Mouse (Mus musculus) kidney, adult 18-20 months (tissue): ENCODE data around the gene Sept4.
A peak's percentile ranks its signal among the peaks of the same experiment; 100 is the strongest.

Experiments used
- DNase-seq: peaks from one replicate; pipeline ENCODE4 v3.0.0; 2021

The Sept4 gene

DNA sequence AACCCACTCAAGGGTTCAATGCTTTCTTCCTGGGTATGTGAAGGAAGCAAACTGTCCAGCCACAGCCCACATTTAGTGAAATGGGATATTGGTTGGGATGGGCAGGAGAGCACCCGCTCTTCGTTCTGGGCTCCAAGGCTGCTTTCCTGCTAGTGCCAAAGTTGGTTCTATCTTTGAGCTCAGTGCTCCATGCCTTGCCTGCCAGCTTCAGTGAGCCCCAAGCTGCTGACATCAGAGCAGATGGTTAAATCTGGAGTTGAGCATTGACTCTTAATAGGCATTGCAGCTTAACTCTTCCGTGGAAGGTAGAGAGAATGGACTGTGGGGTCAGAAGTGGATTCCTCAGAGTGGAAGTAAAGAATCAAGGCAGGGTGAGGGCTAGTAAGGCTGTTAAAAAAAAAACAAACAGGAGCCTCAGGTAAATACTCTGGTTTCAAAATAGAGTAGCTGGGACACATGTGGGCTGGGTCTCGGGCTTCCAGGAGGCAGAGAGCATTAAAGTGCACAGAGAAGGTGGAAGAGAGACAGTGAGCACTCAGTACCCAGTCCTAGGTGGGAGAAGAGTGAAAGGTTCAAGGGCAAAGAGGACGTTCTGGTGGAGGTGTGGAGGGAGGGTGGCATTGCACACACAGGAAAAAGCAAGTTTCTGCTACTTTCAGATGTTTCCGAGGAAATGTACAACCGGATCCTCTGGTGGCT, at the start of gene Sept4:
Sept4 (plus strand) TSS at position 649 of the 699 bp plus-strand sequence.
- DNase-seq: no peak

DNA sequence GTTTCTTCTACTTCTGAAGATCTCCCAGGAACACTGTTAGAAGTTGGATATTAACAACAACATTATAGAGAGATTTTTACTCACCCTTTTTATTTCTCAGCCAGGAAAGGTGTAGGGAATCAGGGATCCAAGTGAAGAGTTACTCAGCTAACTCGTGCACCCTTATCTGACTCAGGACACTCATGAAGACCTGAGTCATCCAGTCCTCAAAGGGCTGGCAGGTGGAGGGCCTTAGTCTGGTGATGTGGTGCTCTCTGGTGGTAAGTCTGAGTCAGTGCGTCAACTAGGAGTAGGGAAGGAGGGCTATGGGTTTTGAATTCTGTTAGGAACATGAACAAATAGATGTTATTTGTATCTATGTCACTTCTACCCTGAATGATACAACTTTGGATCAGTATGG, 49.4 kb upstream of the Sept4 start:
- peak; percentile 10 for DNase-seq

DNA sequence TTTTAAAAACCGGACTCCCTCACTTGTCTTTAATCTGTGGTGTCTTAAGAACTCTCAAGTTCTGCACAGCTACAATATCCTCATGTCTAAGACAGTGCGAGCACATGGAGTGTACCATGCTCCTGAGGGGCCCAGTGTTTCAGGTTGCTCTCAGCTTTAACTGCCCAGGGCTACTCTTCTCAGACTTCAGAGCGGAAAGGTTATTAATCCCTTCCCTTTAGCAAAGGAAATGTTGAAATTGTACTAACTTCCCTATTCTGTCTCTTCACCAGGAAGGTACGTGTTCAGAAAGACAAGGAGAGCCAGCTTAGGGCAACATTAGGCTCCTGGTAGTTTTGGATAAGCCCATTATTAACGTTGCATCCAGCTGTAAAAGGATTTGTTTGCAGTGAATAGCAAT, 45.2 kb upstream of the Sept4 start:
- no peak for DNase-seq

DNA sequence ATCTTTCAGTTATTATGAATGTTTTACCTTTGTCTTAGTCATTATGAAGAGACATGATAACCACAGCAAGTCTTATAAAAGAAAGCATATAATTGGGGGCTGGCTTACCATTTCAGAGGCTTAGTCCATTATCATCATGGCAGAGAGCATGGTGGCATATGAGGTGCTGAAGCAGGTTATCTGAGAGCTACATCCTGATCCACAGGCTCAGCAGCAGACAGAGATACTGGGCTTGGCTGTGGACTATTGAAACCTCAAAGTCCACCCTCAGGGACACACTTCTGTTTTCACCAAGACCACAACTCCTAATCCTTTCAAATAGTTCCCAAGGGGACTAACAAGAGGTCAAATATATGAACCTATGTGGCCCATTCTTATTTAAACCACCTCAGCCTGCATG, 44.7 kb upstream of the Sept4 start:
- no peak for DNase-seq

DNA sequence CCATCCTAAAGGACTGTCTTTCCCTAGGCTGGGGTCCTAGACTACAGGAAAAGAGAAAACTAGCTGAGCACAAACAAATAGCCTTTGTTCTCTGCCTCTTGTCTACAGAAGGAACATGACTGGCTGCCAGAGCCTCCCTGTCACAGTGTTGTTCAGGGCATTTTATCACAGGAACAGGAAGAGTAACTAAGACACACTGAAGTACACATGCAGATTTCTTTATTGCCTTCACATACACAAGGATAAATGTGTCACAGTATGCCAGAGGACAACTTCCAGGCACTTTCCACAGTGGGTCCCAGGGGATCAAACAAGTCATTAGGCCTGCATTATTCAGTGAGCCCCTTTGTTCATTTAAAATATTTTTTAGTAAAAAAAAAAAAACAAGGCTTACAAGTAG, 43.9 kb upstream of the Sept4 start:
- DNase-seq: no peak

DNA sequence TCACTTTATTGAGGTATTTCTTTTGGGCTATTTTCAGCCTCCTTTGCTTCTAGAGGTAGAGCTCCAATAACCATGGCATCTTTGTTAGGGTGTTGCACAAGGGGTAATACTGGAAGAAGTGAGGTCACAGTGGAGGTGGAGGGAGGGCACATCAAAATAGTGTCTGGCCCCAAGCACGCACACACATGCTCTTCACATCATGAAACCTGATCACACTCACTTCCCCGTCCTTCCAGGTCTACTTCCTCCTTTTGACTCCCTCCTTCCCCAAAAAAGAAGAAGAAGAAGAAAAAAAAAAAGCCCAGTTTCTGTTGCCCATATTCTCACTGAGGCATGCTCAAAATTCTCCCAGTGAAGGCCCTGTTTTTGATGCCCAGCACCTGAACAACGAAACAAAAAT, 41.3 kb upstream of the Sept4 start:
- no peak for DNase-seq

DNA sequence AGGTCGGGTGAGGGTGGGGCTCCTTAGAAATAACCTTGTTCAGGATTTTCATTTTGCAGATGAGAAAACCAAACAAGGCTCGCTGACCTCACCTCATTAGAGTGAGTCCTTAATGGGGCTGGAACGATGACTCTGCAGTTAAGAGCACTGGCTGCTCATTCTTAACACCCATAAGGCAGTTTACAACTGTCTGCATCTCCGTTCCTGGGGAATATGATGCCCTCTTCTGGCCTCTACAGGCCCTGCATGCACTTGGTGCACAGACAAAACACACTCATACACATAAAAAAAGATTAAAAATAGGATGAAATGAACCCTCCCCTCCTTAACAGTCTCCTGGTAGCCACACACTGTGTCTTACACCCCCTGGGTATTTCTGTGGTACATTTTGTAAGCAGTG, 40.7 kb upstream of the Sept4 start:
- no peak for DNase-seq

DNA sequence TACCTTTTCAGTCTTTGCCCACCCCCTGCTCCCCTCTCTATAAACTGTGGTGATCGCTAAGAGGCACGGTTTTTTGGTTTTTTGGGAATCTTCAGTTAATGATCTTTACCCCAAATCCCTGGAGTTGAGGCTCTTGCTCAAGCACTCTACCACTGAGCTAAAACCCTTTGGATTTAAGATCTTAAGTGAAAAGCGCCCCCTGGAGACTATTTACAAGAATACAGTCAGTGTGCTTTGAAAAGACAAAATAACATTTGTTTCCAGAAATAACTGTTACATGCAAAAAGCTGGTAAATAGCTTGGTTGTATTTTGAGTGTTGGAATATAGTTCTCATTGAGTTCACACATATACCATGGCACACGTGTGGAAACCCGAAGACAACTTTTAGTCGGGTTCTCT, 37.0 kb upstream of the Sept4 start:
- DNase-seq: no peak

DNA sequence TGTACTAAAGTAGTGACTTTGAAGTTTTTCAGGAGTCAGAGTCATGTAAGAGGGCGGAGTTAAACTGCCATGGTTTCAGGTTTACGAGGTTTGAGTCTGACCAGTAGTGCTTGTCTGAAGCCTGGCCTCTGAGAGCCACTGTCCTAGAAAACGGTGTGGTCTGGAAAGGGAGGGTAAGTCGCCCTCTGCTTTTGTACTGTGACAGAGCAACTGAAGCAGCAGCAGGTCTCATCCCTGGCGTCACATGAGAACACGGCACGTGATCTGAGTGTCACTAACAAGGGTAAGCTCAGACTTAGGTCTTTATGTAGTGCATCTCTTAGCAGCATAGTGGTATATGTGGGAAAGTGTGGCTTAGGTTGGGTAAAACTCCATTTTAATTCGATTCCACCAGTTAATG, 26.4 kb upstream of the Sept4 start:
- no peak for DNase-seq

DNA sequence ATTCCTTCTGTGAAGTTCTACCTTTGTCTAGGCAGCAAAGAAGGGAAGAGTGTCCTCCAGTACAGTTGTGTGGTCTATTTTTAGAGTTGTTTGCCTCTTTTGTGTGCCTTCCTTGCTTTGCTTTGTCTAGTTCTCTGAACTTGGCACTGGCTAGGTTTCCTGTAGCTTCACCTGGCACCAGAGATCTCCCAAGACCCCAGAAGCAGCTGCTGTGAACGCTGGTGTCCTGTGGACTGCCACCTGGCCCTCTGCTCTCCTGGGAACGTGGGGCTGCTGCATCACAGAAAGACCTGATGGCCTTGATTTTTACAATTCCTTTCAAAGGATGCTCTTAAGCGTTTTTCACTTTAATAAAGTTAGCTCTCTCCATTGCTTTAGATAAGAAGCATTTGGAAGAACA, 25.8 kb upstream of the Sept4 start:
- no peak for DNase-seq

DNA sequence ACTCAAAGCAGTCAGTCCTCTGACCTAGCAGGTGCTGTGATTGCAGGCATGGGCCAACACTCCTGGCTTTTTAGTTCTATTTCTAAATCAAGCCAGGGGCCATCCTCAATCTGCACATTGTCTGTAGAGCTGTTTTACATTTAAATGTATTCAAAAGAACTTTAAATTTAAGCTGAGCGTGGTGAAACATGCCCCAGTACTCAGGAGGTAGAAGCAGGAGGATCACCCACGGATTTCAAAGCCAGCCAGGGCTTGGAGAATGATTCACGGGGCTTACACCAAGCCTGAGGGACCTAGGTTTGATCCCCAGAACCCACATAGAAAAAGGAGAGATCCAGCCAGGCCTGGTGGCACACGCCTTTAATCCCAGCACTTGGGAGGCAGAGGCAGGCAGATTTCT, 15.4 kb upstream of the Sept4 start:
- no peak for DNase-seq

DNA sequence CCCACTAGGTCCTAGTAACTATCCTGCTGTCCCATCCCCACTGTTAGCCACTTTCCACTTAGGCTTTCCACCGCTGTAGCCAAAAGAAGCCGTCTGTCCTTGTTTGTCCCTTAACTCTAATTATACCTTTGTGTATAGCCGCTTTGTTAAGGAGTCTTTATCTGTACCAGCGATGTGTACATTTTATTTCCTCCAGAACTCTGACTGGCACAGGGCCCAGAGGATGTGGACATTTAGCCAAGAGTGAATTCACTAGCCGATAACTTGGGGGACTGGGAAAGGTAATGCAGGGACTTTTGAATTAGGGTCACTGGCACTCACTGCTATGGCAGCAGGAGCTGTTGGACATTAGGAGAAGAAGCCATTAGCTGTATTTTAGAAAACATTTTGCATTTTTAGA, 14.3 kb upstream of the Sept4 start:
- no peak for DNase-seq

DNA sequence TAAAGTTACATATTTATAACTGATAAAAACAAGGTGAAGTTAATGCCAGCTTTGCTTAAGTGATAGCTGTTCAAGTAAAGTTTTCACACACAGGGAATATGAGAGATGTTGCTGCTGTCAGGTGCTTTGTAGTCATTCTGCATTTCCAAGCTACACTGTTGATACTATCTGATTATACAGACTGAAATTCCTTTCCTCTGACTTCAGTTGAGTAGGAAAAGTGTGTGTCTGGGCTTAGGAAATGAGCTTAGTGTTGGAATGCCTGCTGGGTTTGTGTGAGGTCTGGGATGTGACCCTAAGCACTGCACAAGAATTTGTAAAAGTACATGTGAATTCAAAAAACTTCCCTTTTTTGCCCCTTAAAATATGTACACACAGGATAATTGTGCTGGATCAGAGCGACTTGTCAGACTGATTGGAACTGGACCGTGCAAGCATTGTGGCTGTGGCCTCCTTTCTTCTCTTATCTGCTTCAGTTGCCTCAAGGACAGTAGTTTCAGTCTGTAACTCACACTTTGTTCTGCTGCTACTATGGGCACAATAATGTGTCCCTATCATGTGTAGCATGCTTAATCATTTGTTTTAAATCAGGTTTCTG, 13.5 kb upstream of the Sept4 start:
- no peak for DNase-seq

DNA sequence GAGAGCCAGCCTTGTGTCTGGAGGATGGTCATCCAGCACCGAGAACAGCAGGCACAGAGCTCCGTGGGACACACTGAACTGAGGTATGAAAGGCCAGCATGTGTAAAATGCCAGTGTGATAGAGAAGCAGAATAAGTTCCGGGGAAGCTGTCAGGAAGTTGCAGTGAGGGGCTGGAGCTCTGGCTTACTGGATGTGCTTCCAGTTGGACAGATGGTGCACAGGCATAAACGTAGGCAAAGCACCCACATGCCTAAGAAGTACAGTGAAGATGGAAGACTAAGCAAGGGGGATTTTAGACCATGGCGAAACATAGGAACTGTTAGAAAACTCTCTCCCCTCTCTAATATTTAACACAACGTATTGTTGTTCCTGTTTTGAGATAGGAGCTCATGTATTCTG, 7.5 kb upstream of the Sept4 start:
- no peak for DNase-seq

DNA sequence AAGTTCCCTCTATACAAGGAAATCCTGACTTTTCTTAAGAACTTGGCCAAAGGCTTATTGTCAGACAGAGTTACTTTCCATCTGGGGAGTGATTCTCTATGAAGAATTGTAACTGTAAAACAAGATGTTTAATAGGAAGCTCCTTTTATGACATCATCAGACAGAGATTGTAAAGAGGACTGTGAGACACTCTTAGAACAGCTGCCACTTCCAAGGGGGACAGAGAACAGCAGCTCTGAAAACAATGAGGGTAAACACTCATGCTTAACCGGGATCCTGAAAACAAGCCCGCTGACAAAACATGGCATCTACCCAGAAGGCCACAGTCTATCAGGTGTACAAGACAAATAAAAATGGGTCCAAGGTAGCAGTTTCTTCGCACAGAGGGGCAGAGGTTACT, 2.2 kb upstream of the Sept4 start, which contains the start of gene Gm11492:
Gm11492 (plus strand) TSS at position 153 of the 400 bp plus-strand sequence.
- DNase-seq: no peak

DNA sequence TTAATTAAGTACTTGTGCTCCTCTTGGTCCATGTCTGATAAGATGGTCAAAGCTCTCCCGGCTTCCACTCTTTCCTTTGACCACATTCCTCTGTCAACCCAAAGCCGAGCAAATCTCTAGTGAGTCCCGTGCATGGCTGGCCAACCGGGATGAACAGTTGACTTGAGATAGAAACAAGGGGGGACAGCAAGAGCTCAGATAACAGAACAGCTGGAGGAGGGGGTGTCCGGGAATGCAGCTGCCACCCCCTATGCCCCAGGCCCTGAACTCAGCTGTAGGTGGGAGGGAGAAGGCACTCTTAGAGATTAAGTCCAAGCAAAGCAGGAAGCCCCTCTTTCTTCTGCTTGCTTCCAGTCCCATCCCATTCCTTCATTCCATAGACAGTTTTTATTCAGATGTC, 2.0 kb downstream of the Sept4 start:
- DNase-seq: no peak

DNA sequence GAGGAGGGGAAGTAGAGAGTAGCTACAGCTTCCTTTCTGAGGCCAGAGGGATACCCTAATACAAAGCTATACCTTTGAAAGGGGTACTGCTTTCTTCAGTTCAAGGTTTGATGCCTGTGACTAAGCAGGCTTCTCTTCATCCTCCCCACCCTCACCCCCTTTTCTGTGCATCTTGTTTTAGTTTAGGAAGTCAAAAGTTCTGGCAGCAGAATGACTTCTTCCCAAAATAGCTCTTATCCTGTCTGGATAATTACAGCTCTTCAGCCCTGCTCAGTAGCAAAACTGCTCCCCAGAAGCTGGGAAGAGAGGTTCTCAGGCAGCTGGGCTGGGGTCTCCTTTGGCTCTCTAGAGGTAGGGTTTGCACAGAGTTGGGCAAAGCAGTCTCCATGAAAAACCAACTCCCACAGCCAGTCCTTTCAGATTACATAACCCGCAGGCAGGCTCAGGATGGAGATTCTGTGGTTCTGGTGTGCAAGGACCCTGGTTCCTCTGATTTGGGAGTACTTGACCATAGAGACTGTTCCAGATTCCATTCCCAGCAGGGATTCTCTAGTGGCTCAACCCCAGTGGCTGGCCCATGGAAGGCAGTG, 2.8 kb downstream of the Sept4 start:
- no peak for DNase-seq

DNA sequence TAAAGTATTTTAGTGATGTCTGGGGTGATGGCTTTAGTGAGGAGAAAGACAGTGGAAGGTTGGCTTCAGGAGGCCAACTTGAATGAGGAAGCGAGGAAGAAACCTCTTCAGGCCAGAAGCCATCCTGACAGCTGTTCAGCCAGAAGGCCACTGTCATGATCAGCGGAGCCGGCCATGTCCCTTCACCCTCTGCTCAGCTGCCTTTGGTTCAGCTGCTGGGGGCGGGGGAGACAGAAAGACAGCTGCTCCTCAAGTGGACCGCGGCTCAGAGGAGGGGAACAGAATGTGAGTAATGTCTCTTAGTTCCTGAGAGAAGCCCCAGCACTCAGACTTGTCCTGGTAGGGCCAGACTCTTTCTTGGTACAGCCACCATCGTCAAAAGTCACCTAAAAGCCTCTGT, 5.0 kb downstream of the Sept4 start:
- no peak for DNase-seq

DNA sequence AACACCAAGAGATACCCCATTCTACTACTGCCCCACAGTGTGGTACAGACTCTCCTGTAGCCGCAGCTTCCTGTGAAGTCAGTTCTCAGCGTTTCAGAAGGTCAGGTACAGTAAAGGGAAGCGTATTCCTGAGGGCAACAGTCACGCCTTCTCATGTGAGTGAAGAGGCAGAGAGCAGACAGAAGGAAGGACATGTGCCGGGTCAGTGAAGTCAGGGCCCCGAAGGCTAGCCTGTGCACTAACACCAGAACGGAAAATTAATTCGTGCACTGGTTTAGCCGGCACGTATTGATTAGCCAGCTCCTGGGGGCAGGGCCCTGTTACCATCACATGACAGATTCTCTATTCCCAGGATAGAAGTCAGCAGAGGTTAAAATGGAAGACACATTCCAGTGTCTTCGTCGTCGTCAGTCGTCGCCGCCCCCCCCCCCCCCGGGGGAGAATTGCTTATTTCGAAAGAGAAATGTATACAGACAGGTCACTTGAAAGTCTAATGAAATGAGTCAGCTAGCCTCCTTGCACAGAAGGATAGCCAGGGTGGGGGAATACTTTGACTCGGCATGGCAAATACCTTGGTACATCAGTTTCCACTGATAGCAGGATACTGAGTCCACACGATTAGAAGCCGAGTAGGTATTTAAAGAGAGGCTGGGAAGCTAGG, 5.9 kb downstream of the Sept4 start:
- DNase-seq: no peak

DNA sequence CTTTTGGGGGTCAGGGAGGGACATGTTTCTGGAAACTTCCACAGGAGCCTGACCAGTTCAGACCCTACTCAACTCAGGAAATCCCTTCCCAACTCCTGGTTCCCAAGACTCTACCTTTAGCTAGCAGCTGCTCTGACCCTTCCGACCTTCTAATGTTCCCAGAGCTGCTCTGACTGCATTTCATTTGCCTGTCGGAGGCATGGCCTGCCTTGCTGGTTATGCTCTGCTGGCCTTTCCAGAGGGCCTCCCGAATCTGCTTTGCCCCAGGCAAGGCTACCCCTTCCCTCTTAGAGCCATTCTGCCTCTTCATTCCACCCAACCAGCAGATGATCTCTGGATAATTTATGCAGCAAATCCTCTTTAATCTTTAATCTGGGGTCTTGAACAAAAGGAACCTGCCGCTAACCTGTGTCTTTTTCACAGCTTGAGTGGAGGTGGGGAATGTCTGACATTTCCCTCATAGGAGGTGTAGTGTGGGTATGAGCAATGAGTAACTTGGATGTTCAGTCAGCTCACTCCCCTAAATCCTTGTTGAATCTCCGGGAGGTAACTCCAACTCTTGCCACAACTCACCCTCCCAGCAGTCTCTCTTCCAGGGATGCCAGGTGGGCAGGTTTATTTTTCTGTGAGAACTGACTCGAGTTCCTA, 9.0 kb downstream of the Sept4 start:
- DNase-seq: peak; percentile 43

DNA sequence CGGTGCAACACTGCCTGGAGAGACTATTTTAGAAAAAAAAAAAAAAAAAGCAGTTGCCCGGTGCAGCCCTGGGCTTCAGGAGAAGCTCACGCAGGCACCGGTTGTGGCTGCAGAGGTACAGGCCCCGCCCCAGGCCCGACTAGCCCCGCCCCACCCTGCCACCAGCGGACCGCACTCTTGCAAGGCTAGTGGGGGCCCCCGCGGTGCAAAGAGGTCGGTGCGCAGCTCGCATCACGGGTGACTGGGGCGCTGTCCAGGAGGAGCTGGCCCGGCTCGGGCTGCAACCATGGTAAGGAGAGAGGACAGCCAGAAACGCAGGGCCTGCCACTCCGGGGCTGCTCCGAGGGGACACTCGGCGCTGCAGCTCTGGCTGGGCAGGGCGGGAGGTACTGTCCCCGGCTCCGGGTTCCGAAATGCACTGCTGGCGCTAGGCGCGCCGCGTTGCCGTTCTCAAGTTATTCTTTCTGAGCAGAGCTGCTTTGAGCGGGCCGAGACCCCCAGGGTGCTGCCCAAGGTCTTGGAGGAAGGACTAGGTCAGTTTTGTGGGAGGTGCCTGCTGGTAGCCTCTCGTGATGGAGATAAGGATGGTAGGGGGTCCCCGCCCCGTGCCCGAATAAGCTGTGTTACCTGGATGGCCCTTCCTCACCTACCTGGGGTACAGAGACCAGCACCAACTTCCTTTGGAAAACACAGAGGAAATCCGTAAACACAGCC, 9.7 kb downstream of the Sept4 start:
- peak; percentile 78 for DNase-seq

DNA sequence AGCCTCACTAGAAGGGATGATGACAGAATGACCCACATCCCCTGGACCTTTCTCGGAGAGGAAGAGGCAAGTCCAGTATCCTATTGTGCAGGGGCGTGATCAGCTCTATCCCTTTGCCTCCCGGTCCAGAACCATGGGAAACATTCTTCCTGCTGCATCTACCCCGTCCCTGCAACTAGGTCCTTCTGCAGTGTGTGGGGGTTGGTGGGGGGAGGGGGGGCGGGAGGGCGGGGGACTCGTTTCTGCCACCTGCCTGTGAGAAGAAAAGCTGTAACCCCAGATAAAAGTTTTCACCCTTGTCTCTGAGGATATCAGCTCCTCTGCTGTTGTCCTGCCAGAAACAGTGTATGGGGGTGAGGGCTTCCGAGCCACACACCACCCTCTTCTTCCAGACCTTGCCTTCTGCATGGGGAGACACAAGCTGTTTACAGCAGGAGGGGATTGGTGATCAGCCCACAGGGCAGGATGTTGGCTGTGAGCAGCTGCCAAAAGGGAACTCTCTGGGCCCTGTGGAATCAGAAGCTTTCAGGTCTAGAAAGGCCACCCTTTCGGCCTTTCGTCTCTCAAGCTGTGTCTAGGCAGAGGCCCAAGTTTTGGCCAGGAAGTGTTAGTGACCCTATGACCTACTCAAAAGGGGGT, 10.4 kb downstream of the Sept4 start:
- DNase-seq: peak; percentile 42
